Mouse (Mus musculus) kidney, postnatal 14 days (tissue): ENCODE measurements around the gene Tubb2b.
"Not testable (repeated sequence)": the region's sequence is repeated elsewhere in the genome, so short reads cannot be mapped to it uniquely, and the experiment has no call there.

ENCODE experiments used
- DNase-seq: peaks from one replicate; pipeline ENCODE4 v3.0.0; 2022; ENCODE audit warnings: mixed read lengths

Tubb2b gene

GRCm38 (mm10) chr13:34105364-34105763 is 24.9 kb downstream of the Tubb2b start:
- no peak for DNase-seq

GRCm38 (mm10) chr13:34101908-34102307 is 28.4 kb downstream of the Tubb2b start:
- DNase-seq: no peak

- no peak for DNase-seq
These were observed 29.0 kb downstream of the Tubb2b start for GRCm38 (mm10) chr13:34101247-34101646.

- DNase-seq: no peak
These were observed 29.5 kb downstream of the Tubb2b start for GRCm38 (mm10) chr13:34100733-34101132.

GRCm38 (mm10) chr13:34097086-34097485 is 33.2 kb downstream of the Tubb2b start:
- no peak for DNase-seq

- peak; percentile 41 for DNase-seq
These were observed 33.8 kb downstream of the Tubb2b start for GRCm38 (mm10) chr13:34096455-34096854.

GRCm38 (mm10) chr13:34095542-34096435 is 34.5 kb downstream of the Tubb2b start:
- peak; percentile 20 for DNase-seq

GRCm38 (mm10) chr13:34089358-34089757 is 40.9 kb downstream of the Tubb2b start:
- DNase-seq: no peak

GRCm38 (mm10) chr13:34088871-34089288 is 41.4 kb downstream of the Tubb2b start:
- no peak for DNase-seq

- not testable (repeated sequence) for DNase-seq
These were observed 42.0 kb downstream of the Tubb2b start for GRCm38 (mm10) chr13:34088201-34088649.

- DNase-seq: no peak
These were observed 43.0 kb downstream of the Tubb2b start for GRCm38 (mm10) chr13:34087052-34087812.

GRCm38 (mm10) chr13:34084026-34084750 is 46.1 kb downstream of the Tubb2b start:
- peak; percentile 39 for DNase-seq

GRCm38 (mm10) chr13:34081926-34082325 is 48.3 kb downstream of the Tubb2b start:
- no peak for DNase-seq

- DNase-seq: no peak
These were observed 50.5 kb downstream of the Tubb2b start for GRCm38 (mm10) chr13:34079801-34080200.

- DNase-seq: no peak
These were observed 51.6 kb downstream of the Tubb2b start for GRCm38 (mm10) chr13:34078500-34079280.

- DNase-seq: peak; percentile 94
These were observed 52.6 kb downstream of the Tubb2b start, which contains the start of gene Tubb2a for GRCm38 (mm10) chr13:34077492-34078271. TSS of gene Tubb2a (minus strand) at chr13:34078007.
